Mouse (Mus musculus): ENCODE measurements around the gene Eci2.
"Not testable (repeated sequence)": the region's sequence is repeated elsewhere in the genome, so short reads cannot be mapped to it uniquely, and the experiment has no call there.

Eci2 gene

DNA sequence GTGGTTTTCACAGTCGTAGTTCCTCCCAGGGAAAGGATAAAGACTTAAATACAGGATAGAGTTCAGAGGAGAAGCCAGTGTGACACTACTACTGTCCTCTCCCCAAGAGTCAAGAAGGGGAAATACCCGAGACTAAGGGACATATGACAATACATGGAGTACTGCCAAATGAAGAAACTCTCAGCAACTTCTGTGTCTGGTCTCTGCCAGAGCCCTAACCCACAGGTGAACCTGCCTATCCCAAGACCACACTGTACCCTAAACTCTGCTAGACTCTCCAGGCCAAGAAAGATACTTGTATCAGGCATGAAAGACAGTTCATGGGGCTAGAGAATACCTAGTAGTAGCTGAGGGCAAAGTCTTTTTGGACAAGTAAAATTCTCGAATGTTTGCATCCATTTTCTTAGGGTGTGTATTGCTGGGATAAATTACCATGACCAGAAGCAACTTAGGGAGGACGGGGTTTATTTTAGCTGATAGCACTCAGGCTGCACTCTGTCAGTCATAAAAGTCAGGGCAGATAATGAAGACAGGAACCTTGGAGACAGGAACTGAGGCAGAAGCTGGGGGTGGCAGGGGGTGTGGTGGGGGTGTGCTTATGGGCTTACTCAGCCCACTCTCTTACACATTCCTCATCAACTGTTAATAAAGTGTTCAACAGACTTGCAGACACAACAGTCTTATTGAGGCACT is 35.2 kb downstream of the Eci2 start:
- no peak for DNase-seq (ENCODE audit: low spot score in 2 of 2)

DNA sequence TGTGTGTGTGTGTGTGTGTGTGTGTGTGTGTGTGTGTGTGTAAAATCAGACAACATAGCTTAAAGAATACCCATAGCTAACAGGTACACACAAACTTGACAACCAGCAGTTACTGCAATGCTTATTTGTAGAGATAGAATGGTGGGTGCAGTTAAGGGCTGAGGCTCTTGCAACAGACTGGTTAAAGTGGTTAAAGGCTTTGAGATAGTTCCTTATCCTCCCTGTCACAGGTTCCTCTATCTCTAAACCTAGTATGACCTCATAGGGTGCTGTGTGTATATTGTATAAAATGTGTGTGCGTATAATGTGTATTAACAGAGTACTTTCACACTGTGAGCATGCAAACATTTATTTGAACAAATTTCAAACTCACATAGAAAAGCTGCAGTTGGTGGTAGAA is 43.4 kb downstream of the Eci2 start:
- DNase-seq (ENCODE audit: low spot score in 2 of 2) = not testable (repeated sequence)

DNA sequence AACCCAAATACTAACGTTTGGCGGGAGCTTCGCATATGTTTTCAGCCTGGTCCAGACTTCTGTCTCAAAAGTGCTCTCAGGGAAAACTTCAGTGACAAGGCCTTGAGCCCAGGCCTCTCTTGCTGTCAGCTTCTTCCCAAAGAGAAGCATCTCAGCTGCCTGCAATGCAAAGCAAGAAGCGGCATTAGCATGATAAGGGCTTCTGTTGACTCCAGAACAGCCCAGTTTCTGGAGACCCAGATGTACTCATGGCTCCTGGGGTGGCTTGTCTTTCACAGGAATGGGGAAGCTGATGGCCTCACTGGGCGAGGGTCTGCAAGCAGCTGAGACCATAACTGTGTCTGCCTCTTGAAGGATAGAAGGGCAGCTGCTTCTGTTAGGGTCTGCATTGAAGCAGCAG is 48.3 kb downstream of the Eci2 start:
- not testable (repeated sequence) for DNase-seq (ENCODE audit: low spot score in 2 of 2)

DNA sequence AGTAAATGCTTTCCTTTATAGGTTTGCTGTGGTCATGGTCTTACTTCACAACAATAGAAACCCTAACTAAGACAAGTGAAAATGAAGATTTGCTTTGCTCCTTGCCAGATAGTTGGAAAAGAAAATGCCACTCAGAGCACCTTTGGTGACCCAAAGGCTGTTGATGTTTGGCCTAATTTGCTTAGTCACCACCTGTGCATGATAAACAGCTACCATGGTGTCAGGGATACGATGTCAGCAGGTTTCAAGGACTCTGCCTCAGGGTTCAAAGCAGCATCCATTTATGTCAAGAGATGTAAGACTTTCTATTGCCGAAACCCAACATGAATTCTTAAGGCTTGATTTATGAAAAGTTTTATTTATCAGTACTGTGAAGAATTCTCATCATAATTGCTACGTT is 49.5 kb downstream of the Eci2 start:
- no peak for DNase-seq (ENCODE audit: low spot score in 2 of 2)

DNA sequence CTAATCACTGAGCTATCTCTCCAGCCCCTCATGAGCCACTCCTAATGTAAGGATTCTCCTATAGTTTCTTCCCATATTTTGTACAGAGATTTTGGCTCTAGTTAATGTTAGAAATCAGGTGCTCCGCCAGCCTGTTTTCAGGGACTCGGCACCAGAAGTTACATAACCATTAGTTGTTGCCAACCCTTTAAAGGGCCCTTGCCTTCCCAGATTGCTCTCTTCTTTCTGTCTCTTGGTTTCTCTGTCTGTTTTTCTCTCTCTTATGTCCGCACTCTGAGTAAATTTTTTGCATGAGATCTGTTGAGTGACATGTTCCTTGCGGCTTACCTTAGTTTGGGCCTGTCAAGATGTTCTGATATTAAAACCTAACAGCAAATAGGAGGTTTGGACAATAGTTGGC is 50.8 kb downstream of the Eci2 start:
- DNase-seq (ENCODE audit: low spot score in 2 of 2) = no peak

DNA sequence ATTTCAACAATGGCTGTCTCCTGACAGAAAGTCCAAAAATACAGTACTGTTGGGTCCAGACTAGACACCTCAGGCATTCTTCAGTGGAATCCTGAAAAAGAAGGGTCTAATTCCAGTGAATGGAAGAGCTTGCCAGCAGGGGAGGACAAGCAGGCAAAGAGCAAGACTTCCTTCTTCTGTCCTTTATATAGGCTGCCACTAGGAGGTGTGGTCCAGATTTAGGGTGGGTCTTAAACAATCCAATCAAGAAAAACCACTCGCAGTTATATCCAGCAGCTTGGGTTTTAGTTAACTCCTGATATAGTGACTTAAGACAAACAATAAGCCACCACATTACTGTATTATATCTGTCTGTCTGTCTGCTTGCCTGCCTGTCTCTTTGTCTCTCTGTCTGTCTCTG is 53.1 kb downstream of the Eci2 start:
- DNase-seq (ENCODE audit: low spot score in 2 of 2) = no peak

DNA sequence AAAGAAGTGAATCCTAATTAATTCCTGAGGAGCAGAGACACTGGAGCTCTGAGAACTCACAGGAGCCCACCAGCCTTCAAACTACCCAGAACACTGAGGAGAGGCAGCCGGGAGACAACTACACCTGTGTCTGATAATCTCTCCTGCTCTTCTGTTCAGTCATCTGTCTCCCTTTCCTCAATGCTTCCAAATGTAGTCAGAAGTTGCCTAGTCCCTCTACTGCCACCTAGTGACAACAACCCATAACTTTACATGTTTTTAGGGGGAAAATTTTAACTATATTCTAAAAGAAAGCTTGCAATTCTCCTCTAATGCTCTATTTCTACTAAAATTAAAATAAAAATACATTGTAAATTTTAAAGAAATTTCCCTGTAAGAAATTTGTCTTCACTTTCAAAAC is 53.7 kb downstream of the Eci2 start:
- DNase-seq (ENCODE audit: low spot score in 2 of 2) = no peak

DNA sequence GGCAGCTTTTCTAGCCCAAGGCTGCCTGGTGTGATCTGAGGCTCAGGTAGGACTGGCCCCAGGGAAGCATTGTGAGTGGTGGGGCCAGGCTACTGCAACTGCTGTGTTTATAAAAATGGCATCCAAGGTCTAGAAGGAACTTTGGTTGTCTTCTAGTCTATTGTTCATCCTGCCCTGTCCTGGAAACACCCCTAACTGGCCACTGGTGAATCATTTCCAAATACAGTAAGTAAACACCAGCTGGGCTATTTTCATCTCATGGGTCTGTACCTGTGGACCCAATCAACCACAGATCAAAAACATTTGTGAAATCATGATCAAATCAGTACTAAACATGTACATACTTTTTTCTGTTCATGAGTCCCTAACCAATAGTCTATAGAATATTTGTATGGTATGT is 54.4 kb downstream of the Eci2 start:
- not testable (repeated sequence) for DNase-seq (ENCODE audit: low spot score in 2 of 2)

DNA sequence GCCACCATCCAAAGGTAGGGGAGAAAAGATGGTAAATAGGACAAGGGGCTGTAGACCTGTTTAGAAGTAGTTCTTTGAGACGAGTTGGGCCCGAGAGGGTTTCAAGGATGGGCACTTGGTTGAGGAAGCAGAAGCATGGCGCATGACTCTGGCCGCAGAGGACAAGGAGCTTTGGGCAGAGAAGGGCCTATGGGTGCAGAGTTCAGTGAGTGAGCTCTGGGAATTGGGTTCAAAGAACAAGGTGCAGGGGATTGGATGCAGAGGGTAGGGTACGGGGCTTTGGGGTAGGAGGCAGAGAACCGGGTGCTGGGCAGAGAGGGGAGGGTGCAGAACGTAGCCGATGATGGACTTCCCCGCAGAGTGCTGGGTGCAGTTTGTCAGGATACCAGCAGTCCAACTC is 61.2 kb downstream of the Eci2 start:
- not testable (repeated sequence) for DNase-seq (ENCODE audit: low spot score in 2 of 2)

DNA sequence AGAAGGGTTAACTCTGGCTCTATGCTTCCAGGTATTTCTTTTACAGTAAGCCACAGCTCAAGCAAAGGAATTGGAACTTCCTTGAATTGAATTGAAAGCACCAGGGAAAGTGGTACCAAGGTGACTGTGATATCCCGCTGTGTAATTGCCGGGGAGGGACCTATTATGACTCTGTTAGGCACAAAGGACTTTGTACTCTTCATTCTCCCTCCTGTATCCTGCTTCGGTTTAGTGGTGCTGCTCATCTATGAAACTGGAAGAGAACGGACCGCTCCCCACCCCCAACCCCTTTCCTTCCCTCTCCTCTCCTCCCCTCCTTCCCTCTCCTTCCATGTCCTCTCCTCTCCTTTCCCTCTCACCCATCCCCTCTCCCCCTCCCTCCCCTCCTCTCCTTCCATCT is 62.0 kb downstream of the Eci2 start:
- no peak for DNase-seq (ENCODE audit: low spot score in 2 of 2)

DNA sequence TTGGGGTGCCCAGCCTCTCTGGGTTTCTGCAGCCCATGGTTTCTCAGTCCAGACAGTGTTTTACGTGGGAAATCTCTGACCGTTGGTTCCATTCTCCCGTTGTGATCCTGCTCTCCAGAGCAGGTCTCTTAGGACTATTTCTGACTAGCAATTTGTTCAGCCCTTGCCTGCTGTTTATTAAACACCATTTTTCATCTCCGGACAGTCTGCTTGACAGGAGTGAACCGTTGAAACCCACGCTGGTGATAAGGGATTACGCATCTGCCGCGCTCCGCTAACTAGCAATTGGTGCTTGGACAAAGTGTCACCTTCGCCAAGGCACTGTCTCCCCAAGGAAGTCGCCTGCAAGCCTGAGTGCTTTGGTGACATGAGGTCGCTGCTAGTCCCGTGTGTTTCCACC is 62.5 kb downstream of the Eci2 start:
- no peak for DNase-seq (ENCODE audit: low spot score in 2 of 2)

DNA sequence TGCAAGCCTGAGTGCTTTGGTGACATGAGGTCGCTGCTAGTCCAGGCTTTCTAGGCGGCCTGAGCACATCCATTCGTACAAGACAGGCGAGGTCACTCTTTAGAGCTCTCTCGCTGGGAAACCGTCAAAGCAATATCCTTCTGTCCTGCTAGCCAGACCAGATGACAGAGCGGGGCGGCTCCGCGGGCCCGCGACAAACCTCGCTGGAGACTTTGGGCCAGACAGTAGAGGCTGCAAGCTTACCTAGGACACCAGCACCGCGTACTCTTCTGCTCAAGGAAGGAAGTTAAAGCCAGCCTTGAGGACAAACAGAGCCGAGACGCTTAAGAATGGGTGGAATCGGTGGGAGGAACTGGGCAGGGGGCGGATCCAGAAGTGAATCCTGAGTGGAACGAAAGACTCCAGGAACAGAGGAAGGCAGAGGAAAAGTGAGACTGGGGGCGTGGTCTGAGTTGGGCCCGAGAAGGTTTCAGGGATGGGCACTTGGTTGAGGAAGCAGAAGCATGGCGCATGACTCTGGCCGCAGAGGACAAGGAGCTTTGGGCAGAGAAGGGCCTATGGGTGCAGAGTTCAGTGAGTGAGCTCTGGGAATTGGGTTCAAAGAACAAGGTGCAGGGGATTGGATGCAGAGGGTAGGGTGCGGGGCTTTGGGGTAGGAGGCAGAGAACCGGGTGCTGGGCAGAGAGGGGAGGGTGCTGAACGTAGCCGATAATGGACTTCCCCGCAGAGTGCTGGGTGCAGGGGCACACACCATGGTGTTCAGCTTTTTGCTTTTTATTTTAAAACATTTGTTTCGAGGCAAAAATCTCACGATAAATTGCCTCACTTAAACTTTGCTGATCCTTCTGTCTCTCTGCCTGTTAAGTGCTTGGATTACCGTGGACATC is 63.1 kb downstream of the Eci2 start, which contains the start of gene Eci3:
Eci3 (minus strand) TSS at position 300 of the 887 bp plus-strand sequence.
- peak; percentile 57 to 61 for DNase-seq (ENCODE audit: low spot score in 2 of 2)

DNA sequence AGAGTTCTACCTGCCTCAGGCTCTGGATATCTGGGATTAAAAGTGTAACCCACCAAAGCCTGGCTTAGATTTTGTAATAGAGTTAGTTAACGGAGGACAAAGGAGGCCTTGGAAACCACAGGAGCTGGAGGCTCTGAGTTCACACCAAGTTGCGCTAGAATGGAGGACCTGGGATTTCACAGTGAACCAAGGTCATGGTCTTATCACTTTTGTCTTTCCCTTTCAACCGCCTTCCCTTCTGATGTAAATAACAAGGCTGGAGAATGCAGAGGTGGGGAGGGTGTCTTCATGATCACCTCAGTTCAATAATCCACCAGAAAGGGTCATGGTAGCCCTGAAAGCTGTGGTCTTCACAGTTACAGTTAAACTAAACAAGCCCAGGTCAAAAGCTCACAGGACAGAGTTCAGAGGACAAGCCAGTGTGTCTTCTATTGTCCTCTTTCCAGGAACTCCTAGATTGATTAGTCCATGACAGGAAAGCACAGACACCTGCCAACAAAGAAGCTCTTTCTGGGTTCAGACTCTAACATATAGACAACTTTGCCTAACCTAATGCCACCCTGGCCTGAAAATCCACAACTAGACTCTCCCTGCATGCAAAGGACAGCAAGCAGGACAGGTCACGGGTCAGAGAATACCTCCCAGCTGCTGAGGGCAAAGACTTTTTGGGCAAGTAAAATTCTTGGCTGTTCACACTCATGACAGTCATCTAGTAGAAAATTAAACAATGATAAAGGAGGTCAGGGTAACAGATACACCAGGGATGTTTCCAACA is 65.7 kb downstream of the Eci2 start:
- DNase-seq (ENCODE audit: low spot score in 2 of 2) = no peak

DNA sequence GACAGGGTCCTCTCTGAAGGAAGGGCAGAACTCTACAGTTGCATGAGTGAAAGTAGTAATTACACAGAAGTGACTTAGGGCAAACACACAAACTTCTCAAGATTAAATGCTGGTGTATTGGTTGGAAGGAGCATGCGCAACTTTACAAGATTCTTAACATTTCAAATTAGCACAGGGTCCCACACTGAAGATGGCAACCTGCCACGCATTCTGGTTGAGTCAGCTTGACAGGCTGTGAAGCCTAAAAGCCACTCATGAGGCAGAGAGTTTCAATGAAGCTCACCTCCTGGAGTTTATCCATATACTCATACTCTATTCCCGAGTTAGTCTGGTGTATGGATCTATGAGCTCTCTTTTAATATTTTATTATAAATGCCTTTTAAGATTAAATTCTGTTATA is 68.7 kb downstream of the Eci2 start:
- not testable (repeated sequence) for DNase-seq (ENCODE audit: low spot score in 2 of 2)

DNA sequence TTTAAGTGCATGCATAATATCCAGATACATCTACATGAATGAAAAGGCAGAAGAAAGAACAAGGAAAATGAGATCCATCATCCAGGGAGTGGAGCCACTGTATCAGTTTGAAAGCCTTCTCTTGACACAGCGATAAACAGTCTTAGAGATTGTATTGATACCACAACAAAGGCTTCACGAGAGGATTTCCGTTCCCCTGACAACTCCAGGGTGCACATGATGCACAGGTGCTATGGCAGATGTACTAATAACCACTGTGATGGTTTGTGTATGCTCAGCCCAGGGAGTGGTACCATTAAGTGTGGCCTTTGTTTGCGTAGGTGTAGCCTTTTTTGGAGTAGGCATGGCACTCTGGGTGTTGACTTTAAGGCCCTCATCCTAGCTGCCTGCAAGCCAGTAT is 70.0 kb downstream of the Eci2 start:
- DNase-seq (ENCODE audit: low spot score in 2 of 2) = no peak

DNA sequence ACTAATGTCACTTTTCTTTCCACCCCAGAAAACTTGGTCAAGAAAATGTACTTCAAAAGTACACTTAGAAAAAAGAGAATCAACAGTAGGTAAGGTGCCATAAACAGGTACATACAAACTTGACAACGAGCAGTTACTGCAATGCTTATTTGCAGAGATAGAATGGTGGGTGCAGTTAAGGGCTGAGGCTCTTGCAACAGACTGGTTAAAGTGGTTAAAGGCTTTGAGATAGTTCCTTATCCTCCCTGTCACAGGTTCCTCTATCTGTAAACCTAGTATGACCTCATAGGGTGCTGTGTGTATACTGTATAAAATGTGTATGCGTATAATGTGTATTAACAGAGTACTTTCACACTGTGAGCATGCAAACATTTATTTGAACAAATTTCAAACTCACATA is 75.5 kb downstream of the Eci2 start:
- DNase-seq (ENCODE audit: low spot score in 2 of 2) = not testable (repeated sequence)

DNA sequence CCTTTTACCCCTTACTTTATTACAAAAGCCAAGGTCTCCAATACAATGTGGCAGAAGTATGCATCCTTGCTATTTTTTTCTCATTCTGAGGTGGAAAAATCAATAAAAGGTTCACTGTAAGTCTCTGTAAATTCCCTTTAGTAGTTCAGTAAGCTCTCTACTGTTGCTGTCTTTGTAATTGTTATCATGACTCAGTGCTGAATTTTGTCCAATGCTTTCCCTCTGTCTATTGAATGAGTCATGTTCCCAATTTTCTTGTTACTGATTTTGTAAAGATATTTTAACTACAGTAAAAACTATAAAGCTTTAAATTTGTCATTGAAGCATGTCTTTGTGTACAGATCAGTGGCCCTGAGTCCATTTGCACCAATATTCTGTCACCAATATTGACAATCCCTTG is 84.5 kb downstream of the Eci2 start:
- DNase-seq (ENCODE audit: low spot score in 2 of 2) = no peak

DNA sequence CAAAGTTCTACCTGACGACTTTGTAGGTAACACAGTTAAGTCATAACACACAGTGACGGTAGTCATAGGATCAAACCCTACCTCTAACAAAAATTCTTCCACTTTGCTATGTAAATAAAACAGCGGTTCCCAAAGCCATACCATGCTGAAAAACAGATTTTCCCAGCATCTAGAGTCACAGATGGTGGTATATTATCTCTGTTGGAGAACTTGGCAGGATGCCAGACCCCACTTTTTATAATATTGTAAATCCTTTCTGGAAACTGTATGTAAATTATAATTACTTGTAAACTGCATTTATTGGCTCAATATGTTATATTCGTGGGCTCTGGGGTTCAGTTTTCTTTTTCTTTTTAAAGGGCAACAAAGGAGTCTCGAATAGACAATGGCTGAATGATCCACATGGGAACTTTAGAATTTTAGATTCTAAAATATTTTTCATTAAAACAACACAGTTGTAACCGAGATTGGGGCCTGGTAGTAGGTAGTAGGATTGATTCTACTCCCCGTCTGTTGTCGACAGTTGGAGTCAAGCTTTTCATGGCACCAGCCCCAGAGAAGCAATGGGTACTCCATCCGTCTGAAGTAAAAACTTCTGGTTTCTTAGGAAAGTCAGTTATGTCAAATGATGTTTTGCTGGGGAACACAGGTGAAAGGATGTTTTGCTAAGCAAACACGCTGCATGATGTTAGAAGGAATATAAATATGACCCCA is 91.8 kb downstream of the Eci2 start:
- no peak for DNase-seq (ENCODE audit: low spot score in 2 of 2)
